Mouse (Mus musculus) kidney, adult 2 months (tissue): ENCODE measurements around the gene Krtap5-4. TPM values are rescaled to one million over a fixed set of nuclear protein-coding genes. Genes with fewer than 3 reads are reported as not detected.

Experiments used
- DNase-seq: peaks from one replicate; pipeline ENCODE4 v3.0.0; 2021
- H3K27ac ChIP-seq: fragments of 200-500 bp; 2 replicates; pipeline ENCODE4 v1.5.1; 2012; ENCODE audit warnings: low read depth, low read length, control low read depth, inconsistent platforms; ENCODE audit not compliant: insufficient read depth
- H3K27me3 ChIP-seq: fragments of 200-500 bp; replicated peaks from 2 replicates; pipeline ENCODE4 v1.6.1; 2012; ENCODE audit warnings: mild to moderate bottlenecking, moderate library complexity, low read length, inconsistent platforms; ENCODE audit not compliant: control insufficient read depth, insufficient read depth
- H3K36me3 ChIP-seq: fragments of 200-500 bp; 2 replicates; pipeline ENCODE4 v1.6.1; 2012; ENCODE audit warnings: mild to moderate bottlenecking, moderate library complexity, low read length, inconsistent platforms; ENCODE audit not compliant: control insufficient read depth, insufficient read depth
- H3K4me1 ChIP-seq: fragments of 200-500 bp; 2 replicates; pipeline ENCODE4 v1.6.1; 2011; ENCODE audit warnings: low read length; ENCODE audit not compliant: control insufficient read depth, insufficient read depth
- H3K4me3 ChIP-seq: fragments of 200-500 bp; 2 replicates; pipeline ENCODE4 v1.5.1; 2011; ENCODE audit warnings: mild to moderate bottlenecking, low read depth, low read length, control low read depth; ENCODE audit not compliant: insufficient read depth
- CTCF ChIP-seq: fragments of 200-500 bp; conservative IDR thresholded peaks from 2 replicates; pipeline ENCODE4 v1.5.1; 2011; ENCODE audit warnings: low read depth, mild to moderate bottlenecking, control low read depth, low read length, moderate library complexity, mixed read lengths; ENCODE audit not compliant: insufficient read depth, insufficient read length
- POLR2A ChIP-seq: fragments of 200-500 bp; IDR thresholded peaks from one replicate; pipeline ENCODE4 v1.6.1; 2011; ENCODE audit warnings: low read depth, low read length, control low read depth
- WGBS: fragments of 180-500 bp; shearing (Covaris S2); methylation state at CpG from one replicate; pipeline ENCODE4 v1.1.7; 2018; 5-methylcytosine and 5-hydroxymethylcytosine counted together
- polyA plus RNA-seq: library from polyadenylated mRNA; depleted of rRNA; stranded (reverse); fragments of >200 nt; gene quantifications from 2 replicates; pipeline ENCODE4 v1.2.3, GENCODE M21; 2012

Krtap5-4 gene
- polyA plus RNA-seq, 1 experiment, result not detected

GRCm38 (mm10) chr7:142335151-142335550 lies 31.8 kb downstream of the Krtap5-4 start:
- Histone ChIP-seq H3K4me3 (no peak overlapping the region), H3K27me3 (no peaks in the 10 kb centered on the region), H3K27ac (no peak overlapping the region), H3K4me1 (no peaks in the 10 kb centered on the region), H3K36me3 (no peaks in the 10 kb centered on the region)
- no peak for DNase-seq
- no peak for TF ChIP-seq CTCF
- TF ChIP-seq POLR2A, result no peak
- 81% methylated on average over 8 of the region's 8 CpGs for WGBS

- 0 out of 2 replicates have a peak, but pooled peaks have one; percentile 1 for TF ChIP-seq CTCF
- no peak for TF ChIP-seq POLR2A
- no peaks in the 10 kb centered on the region for H3K27me3 ChIP-seq
- no peak overlapping the region for H3K27ac ChIP-seq
- H3K36me3 ChIP-seq, result no peaks in the 10 kb centered on the region
- no peaks in the 10 kb centered on the region for H3K4me1 ChIP-seq
- DNase-seq, result no peak
- WGBS, result 58% methylated on average over 10 of the region's 10 CpGs
- no peak overlapping the region for H3K4me3 ChIP-seq
These were observed 37.1 kb downstream of the Krtap5-4 start for GRCm38 (mm10) chr7:142340269-142340970.

GRCm38 (mm10) chr7:142341564-142342246 lies 38.4 kb downstream of the Krtap5-4 start:
- Histone ChIP-seq H3K4me3 (no peak overlapping the region), H3K36me3 (no peaks in the 10 kb centered on the region), H3K27me3 (no peaks in the 10 kb centered on the region), H3K27ac (no peak overlapping the region), H3K4me1 (no peaks in the 10 kb centered on the region)
- no peak for DNase-seq
- TF ChIP-seq POLR2A (no peak), CTCF (no peak)
- 66% methylated on average over 10 of the region's 10 CpGs for WGBS

GRCm38 (mm10) chr7:142342247-142342640 lies 38.9 kb downstream of the Krtap5-4 start:
- Histone ChIP-seq H3K4me1 (no peaks in the 10 kb centered on the region), H3K27me3 (no peaks in the 10 kb centered on the region), H3K27ac (no peak overlapping the region), H3K4me3 (no peak overlapping the region), H3K36me3 (no peaks in the 10 kb centered on the region)
- TF ChIP-seq CTCF (no peak), POLR2A (no peak)
- 65% methylated on average over 3 of the region's 3 CpGs for WGBS
- DNase-seq, result peak; percentile 2

GRCm38 (mm10) chr7:142347542-142347941 lies 44.2 kb downstream of the Krtap5-4 start:
- DNase-seq, result no peak
- TF ChIP-seq CTCF (no peak), POLR2A (no peak)
- H3K27me3 ChIP-seq, result no peaks in the 10 kb centered on the region
- no peak overlapping the region for H3K4me3 ChIP-seq
- no peaks in the 10 kb centered on the region for H3K4me1 ChIP-seq
- 74% methylated on average over 4 of the region's 4 CpGs for WGBS
- H3K36me3 ChIP-seq, result no peaks in the 10 kb centered on the region
- no peak overlapping the region for H3K27ac ChIP-seq

GRCm38 (mm10) chr7:142349308-142349961 lies 46.1 kb downstream of the Krtap5-4 start:
- no peak for DNase-seq
- TF ChIP-seq CTCF (no peak), POLR2A (no peak)
- whole genome bisulfite sequencing, result 40% methylated on average over 9 of the region's 9 CpGs

GRCm38 (mm10) chr7:142351569-142351968 lies 48.2 kb downstream of the Krtap5-4 start:
- Histone ChIP-seq H3K36me3 (no peaks in the 10 kb centered on the region), H3K27me3 (no peaks in the 10 kb centered on the region), H3K4me3 (no peak overlapping the region), H3K27ac (no peak overlapping the region), H3K4me1 (no peaks in the 10 kb centered on the region)
- DNase-seq, result no peak
- TF ChIP-seq CTCF (no peak), POLR2A (no peak)
- WGBS, result 64% methylated on average over 5 of the region's 5 CpGs

More at GRCm38 (mm10) chr7:142349308-142349961, 46.1 kb downstream of the Krtap5-4 start:
- Histone ChIP-seq H3K4me3 (no peak overlapping the region), H3K36me3 (no peaks in the 10 kb centered on the region), H3K27me3 (no peaks in the 10 kb centered on the region), H3K4me1 (no peaks in the 10 kb centered on the region), H3K27ac (no peak overlapping the region)
